Mouse (Mus musculus) spleen, adult 18-20 months (tissue): ENCODE results near the gene Xpo6.

Source experiments
- DNase-seq, 2 experiments: peaks; one replicate each; pipeline ENCODE4 v3.0.0; 2022; ENCODE audit warnings: mixed read lengths in 2 of 2

Gene Xpo6

GRCm38 (mm10) chr7:126191471-126191870, 8.8 kb downstream of the Xpo6 start:
- DNase-seq, result no peak

GRCm38 (mm10) chr7:126189517-126189916, 10.8 kb downstream of the Xpo6 start:
- DNase-seq, result no peak

DNA sequence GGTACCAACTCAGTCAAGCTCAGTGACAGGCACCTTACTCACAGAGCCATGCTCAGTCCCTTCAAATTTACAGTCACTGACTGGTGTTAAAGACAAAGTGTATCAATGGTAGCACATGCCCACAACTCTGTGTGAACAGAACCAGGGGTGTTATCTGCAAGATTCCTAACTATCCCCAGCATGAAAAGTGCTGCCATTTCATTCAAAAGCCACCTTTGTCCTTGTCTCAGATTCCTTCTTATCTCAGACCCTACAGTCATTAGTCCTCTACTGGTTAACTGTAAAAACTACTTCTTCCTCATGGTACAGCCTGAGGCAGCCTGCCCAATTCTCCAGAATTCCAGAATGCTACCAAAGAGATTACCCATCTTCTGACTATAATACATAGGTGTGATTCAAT, 14.3 kb downstream of the Xpo6 start:
- no peak for DNase-seq

- DNase-seq, result no peak
Measured at GRCm38 (mm10) chr7:126183583-126183982, 16.7 kb downstream of the Xpo6 start.

DNA sequence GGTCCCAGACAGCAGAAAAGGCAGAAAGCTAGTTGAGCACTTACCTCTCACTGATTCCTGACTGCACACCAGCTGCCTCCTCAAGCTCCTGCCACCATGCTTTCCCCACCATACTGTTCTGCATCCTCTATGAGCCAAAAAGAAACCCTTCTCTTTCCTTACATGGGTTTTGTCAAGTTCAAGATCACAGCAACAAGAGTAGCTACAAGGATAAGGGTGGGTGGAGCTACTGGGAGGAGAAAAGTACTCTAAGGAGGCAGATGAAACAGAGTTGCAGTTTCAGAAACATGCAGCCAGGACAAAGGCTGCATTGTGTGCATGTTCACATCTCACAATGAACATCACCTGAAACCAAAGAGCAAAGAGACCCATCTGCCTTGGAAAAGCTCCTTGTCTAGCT, 18.8 kb downstream of the Xpo6 start:
- no peak for DNase-seq

GRCm38 (mm10) chr7:126180956-126181355, 19.3 kb downstream of the Xpo6 start:
- peak; percentile 20 to 61 for DNase-seq

DNA sequence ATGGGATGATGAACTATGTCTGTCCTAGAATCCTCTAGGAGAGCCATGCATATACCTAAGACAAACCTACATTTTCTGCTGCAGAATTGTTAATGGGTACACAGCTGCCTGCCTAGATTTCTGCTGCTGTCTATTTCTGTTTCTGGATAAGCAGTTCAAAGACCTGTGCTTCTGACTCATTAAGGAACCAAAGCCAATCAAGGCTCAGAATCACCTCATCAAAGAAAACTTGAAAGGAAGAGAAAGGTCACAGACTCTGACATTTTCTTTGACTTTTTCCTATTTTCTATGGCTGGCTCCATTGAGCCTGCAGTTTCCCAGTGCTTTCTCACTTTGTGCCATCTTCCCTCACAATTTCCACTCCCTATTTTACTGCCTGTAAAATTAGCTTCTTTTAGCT, 21.5 kb downstream of the Xpo6 start:
- no peak for DNase-seq

DNA sequence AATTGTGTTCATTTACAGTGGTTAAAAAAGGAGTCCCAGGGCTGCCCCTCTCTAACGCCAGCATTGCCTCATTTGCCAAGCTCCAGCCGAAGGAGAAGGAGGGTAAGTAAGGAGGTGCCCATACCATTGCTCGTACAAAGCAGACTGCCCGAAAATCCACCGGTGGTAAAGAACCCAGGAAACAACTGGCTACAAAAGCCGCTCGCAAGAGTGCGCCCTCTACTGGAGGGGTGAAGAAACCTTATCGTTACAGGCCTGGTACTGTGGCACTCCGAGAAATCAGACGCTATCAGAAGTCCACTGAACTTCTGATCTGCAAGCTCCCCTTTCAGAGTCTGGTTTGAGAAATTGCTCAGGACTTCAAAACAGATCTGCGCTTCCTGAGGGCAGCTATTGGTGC, 24.3 kb downstream of the Xpo6 start:
- DNase-seq, result no peak

- no peak for DNase-seq
Measured at GRCm38 (mm10) chr7:126175456-126175855, 24.8 kb downstream of the Xpo6 start.

DNA sequence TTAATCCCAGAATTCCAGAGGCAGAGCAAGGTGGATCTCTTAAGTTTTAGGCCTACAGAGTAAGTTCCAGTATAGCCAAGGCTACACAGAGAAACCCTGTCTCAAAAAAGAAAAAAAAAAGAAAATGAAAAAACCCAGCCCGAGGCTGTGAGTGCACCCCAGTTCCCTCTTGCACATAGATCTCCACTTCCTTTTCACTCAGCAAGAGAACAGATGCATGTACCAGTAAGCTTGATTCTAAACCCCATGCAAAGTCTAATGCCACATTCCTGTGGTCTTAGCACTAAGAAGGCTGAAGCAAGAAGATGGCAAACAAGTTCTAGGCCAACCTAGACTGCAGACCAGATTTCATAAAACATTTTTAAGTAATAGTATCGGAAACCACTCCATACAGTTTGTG, 25.4 kb downstream of the Xpo6 start:
- DNase-seq, result no peak

- DNase-seq, result no peak
Measured at GRCm38 (mm10) chr7:126172001-126172400, 28.3 kb downstream of the Xpo6 start.

DNA sequence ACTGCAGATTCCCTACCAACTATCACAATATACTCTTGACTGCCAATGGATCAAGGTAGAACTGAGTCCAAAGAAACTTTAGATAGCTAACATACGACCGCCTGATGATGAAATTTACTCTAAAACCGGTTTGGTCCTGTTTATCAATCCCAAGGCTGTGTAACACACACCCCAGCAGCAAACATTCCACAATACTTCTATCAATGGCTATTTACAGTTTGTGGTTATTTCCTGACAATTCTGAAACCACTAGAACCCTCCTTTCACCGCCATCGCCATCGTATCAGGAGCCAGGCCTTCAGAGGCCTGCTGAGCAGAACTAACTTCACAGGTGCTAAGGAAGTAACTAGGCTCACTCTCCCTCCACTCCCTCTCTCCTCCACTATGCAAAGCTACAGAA, 31.7 kb downstream of the Xpo6 start:
- DNase-seq, result no peak

DNA sequence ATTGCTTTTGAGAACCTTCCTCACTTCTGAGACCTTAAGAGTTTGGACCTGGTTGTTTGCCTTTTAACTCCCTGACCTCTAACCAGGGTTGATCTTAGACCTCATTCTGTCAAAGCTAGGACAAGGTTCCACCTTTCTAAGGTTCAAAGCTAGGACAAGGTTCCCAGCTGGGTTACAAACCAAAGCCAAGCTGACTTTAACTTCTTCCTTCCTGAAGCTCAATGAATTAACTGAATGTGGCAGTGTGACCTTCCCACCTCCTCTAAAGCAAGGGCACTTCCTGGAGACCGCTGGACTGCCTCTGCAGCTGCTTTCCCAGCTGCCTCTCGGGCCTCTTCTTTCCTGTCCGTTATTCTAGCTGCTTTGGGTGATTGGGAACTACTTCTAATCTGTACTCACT, 32.9 kb downstream of the Xpo6 start:
- no peak for DNase-seq

- no peak for DNase-seq
Measured at GRCm38 (mm10) chr7:126166571-126166970, 33.7 kb downstream of the Xpo6 start.

GRCm38 (mm10) chr7:126158238-126158637, 42.1 kb downstream of the Xpo6 start:
- DNase-seq, result no peak

DNA sequence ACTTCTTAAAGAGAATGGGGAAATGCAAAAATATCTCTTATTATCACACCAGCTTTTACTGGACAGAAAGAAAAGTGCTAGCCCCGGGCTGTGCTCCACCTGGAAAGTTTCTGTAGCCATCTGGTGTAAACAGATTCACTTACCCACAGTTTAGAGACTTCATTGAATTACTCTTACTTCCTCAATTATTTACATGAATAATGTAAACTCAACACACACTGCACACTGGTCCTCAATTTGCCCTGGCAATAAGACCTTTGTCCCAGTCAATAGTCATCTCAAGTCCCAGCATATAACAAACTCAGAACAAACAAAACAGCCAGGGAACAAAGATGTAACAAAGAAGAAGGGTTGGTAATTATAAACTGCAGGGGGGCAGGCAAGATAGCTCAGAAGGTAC, 44.6 kb downstream of the Xpo6 start:
- no peak for DNase-seq

GRCm38 (mm10) chr7:126154731-126155130, 45.6 kb downstream of the Xpo6 start:
- no peak for DNase-seq

DNA sequence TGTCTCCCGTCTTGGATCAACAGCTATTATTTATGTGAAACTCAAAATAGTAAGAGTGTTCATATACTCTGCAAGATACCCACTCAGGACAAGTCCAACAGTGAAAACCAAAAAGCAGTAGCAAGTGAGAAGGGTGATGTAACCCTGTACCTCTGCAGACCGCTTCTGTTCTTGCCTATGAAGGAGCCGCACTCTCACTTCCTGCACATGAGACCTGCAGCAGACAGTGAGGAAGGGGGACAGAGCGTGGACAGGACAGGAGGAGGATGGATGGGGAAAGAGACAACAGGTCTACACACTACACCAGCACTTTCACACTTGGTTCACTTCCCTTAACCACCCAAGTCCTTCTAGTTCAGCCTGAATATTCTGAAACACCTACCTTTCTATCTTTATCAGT, 48.0 kb downstream of the Xpo6 start:
- DNase-seq, result no peak

DNA sequence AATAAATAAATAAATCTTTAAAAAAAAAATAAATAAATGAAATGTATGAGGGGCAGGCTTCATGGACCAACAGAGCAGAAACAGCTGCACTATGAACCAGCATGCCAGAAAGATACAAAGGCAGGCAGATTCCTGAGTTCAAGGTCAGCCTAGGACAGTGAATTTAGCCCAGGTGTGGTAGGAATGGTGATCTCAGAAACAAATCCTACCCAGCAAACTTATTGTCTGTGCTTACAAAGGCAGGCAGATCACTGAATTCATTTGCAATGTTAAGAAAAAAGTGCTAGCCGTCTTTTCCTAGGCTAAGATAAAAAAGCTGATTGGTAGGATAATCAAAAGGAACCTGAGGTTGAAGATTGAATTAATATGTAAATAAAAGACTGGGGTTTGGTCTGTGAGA, 54.1 kb downstream of the Xpo6 start:
- DNase-seq, result no peak

DNA sequence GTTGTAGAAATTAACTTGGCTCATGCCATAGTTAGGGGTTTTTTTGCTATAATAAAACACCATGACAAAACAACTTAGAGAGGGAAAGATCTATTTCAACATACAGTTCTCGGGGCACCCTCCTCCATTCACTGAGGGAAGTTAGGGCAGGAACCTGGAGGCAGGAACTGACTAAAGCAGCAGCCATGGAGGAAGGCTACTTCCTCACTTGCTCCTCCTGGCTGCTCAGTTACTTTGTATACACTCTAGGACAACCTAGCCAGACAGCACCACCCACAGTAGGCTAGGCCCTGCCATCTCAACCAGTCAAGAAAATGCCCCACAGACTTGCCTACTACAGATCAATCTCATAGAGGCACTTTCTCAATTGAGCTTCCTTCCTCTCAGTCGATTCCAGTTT, 55.9 kb downstream of the Xpo6 start:
- no peak for DNase-seq

DNA sequence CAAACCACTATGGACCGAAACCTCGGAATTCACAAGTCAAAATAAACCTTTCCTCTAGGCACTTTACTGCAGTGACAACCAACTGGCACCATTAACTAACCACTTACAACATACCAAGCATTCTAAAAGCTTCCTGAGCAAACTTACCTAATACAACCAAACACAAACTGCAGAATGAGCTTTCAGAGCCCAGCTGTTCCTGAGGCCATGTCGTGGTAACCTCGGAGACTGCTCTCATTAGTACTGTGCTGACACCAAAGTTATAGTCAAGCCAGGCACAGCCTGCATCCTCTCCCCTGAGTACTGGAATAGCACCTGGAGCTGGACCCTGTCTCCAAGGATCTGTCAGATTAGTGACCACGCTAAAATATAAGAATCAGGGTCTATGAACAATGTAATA, 62.5 kb downstream of the Xpo6 start:
- DNase-seq, result no peak

- no peak for DNase-seq
Measured at GRCm38 (mm10) chr7:126135391-126135790, 64.9 kb downstream of the Xpo6 start.

GRCm38 (mm10) chr7:126134634-126135321, 65.5 kb downstream of the Xpo6 start:
- peak in 1 of 2 experiments; percentile 24 for DNase-seq

DNA sequence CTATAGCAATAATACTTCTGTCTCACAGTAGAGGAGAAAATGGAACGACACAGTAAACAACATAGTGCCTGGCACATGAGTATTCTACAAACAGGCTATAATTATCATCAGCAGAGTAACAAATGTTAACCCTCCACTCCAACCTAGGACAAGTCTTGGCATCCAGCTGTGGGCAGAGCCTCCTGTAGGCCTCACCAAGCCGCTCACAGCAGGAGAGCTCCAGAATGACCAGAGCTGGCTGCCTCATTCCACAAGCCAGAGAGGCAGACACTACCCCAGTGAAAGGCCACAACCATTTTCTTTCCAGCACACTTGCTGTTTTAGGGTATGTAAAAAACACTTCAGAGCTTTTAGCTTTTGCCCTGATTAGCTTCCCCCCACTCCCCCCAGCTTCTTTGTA, 72.6 kb downstream of the Xpo6 start:
- no peak for DNase-seq

GRCm38 (mm10) chr7:126126502-126126901, 73.8 kb downstream of the Xpo6 start:
- DNase-seq, result no peak
